Mouse (Mus musculus) liver, embryonic 15.5 days (tissue): ENCODE measurements around the gene Prdm9. TPM values are rescaled to one million over a fixed set of nuclear protein-coding genes. Genes with fewer than 3 reads are reported as not detected.
"Not testable (repeated sequence)": the region's sequence is repeated elsewhere in the genome, so short reads cannot be mapped to it uniquely, and the experiment has no call there.

ENCODE experiments used
- ATAC-seq: fragments of 200-750 bp; cut with Nextera tagmentation; 2 replicates; pipeline ENCODE4 v1.8.0; 2017; ENCODE audit warnings: moderate number of reproducible peaks, mild to moderate bottlenecking, moderate library complexity; ENCODE audit not compliant: insufficient read depth
- H3K27ac ChIP-seq: fragments of 300-500 bp; sonication (generic); replicated peaks from 2 replicates; pipeline ENCODE4 v1.5.1; 2015; ENCODE audit warnings: mild to moderate bottlenecking, inconsistent platforms
- H3K27me3 ChIP-seq: fragments of 300-500 bp; sonication (generic); 2 replicates; pipeline ENCODE4 v1.6.1; 2015; ENCODE audit warnings: mild to moderate bottlenecking, inconsistent platforms
- H3K36me3 ChIP-seq: fragments of 300-500 bp; sonication (generic); replicated peaks from 2 replicates; pipeline ENCODE4 v1.6.1; 2015; ENCODE audit warnings: moderate library complexity, mild to moderate bottlenecking, inconsistent platforms
- H3K4me1 ChIP-seq: fragments of 300-500 bp; sonication (generic); replicated peaks from 2 replicates; pipeline ENCODE4 v1.6.1; 2015; ENCODE audit warnings: inconsistent platforms
- H3K4me2 ChIP-seq: fragments of 300-500 bp; sonication (generic); 2 replicates; pipeline ENCODE4 v1.6.1; 2015; ENCODE audit warnings: moderate library complexity, mild to moderate bottlenecking, inconsistent platforms
- H3K4me3 ChIP-seq: fragments of 300-500 bp; sonication (generic); replicated peaks from 2 replicates; pipeline ENCODE4 v1.5.1; 2015; ENCODE audit warnings: mild to moderate bottlenecking, inconsistent platforms
- H3K9ac ChIP-seq: fragments of 300-500 bp; sonication (generic); 2 replicates; pipeline ENCODE4 v1.6.1; 2015; ENCODE audit warnings: moderate library complexity, mild to moderate bottlenecking, inconsistent platforms
- H3K9me3 ChIP-seq: fragments of 300-500 bp; sonication (generic); replicated peaks from 2 replicates; pipeline ENCODE4 v1.6.1; 2016; ENCODE audit warnings: inconsistent platforms
- WGBS: fragments of 180-500 bp; shearing (Covaris S2); methylation state at CpG from one replicate; pipeline ENCODE4 v1.1.7; 2015; ENCODE audit warnings: mixed read lengths; ENCODE audit not compliant: insufficient replicate concordance; 5-methylcytosine and 5-hydroxymethylcytosine counted together
- polyA plus RNA-seq: library from polyadenylated mRNA; unstranded; fragments of >200 nt; fragmentation: Nextera tagmentation; extraction: Ambion mirVana; gene quantifications from 2 replicates; pipeline ENCODE4 v1.2.1, GENCODE M21; 2015

Gene Prdm9
- polyA plus RNA-seq, 1 experiment from 2014 or later, result 0.46 TPM

DNA sequence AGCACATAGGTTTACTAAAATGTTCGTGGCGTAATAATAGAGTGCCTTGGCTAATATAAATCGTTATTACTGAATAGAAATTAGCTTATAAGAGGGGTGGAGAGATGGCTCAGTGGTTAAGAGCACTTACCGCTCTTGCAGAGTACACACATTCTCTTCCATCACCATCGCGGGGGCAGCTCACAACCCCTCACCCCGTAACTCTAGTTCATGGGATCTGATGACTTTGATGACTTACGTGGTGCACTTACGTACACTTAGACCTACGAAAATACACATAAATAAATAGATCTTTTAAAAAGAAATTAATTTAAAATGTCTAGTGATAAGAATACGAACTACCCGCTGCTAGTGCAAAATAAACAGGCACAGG, 760 bp upstream of the Prdm9 start:
- Histone ChIP-seq H3K36me3 (no peaks in the 10 kb centered on the region), H3K4me2 (peak overlapping the region; percentile 91), H3K4me3 (peak overlapping the region; percentile 68), H3K9me3 (no peaks in the 10 kb centered on the region), H3K4me1 (peaks cover 13% of the 10 kb centered on the region), H3K27ac (no peak overlapping the region), H3K9ac (no peak overlapping the region), H3K27me3 (peaks cover 15% of the 10 kb centered on the region)
- ATAC-seq, result no peak
- 43% methylated on average over 12 of the region's 12 CpGs for WGBS

GRCm38 (mm10) chr17:15559946-15560345, 4.2 kb downstream of the Prdm9 start:
- Histone ChIP-seq H3K36me3 (no peaks in the 10 kb centered on the region), H3K9ac (no peak overlapping the region), H3K27me3 (peaks cover 15% of the 10 kb centered on the region), H3K9me3 (no peaks in the 10 kb centered on the region), H3K4me1 (peaks cover 12% of the 10 kb centered on the region), H3K4me3 (no peak overlapping the region), H3K27ac (no peak overlapping the region), H3K4me2 (no peak overlapping the region)
- ATAC-seq, result no peak
- WGBS, result 68% methylated on average over 2 of the region's 2 CpGs

DNA sequence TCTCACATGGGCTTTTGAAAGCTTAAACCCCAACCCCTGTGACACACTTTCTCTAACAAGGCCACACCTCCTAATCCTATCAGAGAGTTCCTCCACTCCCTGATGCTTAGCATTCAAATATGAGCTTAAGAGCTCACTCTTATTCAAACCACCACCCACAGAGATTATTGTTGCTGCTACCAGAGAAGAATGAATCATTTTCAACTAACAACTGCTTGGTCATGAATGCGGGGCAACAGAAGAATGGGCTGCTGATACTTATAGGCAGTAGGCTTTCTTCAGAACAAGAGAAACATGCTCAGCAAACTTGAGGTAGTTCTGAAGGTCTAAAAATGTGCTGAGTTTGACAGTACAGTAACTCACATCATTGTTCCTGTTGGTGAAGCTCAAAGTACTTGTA, 14.4 kb downstream of the Prdm9 start:
- no peaks in the 10 kb centered on the region for H3K36me3 ChIP-seq
- H3K9me3 ChIP-seq, result no peaks in the 10 kb centered on the region
- H3K9ac ChIP-seq, result no peak overlapping the region
- no peak for ATAC-seq
- H3K27ac ChIP-seq, result no peak overlapping the region
- H3K27me3 ChIP-seq, result no peaks in the 10 kb centered on the region
- WGBS, result 47% methylated on average over 1 of the region's 1 CpGs
- no peak overlapping the region for H3K4me3 ChIP-seq
- no peak overlapping the region for H3K4me2 ChIP-seq
- no peaks in the 10 kb centered on the region for H3K4me1 ChIP-seq

GRCm38 (mm10) chr17:15546440-15546839, 17.7 kb downstream of the Prdm9 start:
- Histone ChIP-seq H3K4me2 (no peak overlapping the region), H3K4me3 (no peak overlapping the region), H3K4me1 (no peaks in the 10 kb centered on the region), H3K27me3 (no peaks in the 10 kb centered on the region), H3K9ac (no peak overlapping the region), H3K9me3 (no peaks in the 10 kb centered on the region), H3K27ac (no peak overlapping the region), H3K36me3 (no peaks in the 10 kb centered on the region)
- no peak for ATAC-seq
- 51% methylated on average over 4 of the region's 4 CpGs for WGBS

GRCm38 (mm10) chr17:15543868-15544267, 20.3 kb downstream of the Prdm9 start:
- not testable (repeated sequence) for H3K4me1 ChIP-seq, H3K4me3 ChIP-seq, H3K36me3 ChIP-seq, H3K9me3 ChIP-seq, H3K27ac ChIP-seq, H3K9ac ChIP-seq, H3K4me2 ChIP-seq, ATAC-seq, H3K27me3 ChIP-seq
- 60% methylated on average over 4 of the region's 4 CpGs for WGBS

GRCm38 (mm10) chr17:15540309-15540708, 23.8 kb downstream of the Prdm9 start:
- H3K27ac ChIP-seq, result no peak overlapping the region

DNA sequence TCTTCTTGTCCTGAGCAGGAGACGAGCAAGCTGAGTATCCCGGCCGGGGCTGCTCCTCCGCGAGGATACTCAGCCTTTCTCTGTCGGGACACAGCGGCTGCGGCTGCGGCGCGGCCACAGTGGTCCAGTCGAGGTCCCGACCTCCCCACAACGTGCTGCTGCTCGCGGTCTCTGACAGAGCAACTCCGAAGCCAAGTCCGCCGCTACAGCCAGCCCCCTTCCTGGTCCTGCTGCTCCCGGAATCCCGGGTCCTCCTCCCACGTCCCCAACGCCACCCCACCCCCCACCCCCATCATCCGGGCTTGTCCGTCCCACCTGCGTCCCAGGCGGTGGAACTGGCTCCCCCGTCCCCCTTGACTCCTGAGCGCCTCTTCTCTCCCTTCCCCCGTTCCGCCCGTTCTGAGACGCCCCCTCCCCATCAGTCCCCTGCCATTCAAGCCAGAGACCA, 27.7 kb downstream of the Prdm9 start:
- Histone ChIP-seq H3K4me2 (peak overlapping the region; percentile 64), H3K27ac (no peak overlapping the region), H3K27me3 (peaks cover 46% of the 10 kb centered on the region), H3K36me3 (no peaks in the 10 kb centered on the region), H3K4me1 (0 out of 2 replicates have a peak, but pooled peaks cover 7% of the 10 kb centered on the region), H3K4me3 (peak overlapping the region; percentile 35), H3K9me3 (no peaks in the 10 kb centered on the region), H3K9ac (no peak overlapping the region)
- ATAC-seq, result no peak
- WGBS, result 2% methylated on average over 33 of the region's 33 CpGs

More at GRCm38 (mm10) chr17:15540309-15540708, 23.8 kb downstream of the Prdm9 start:
- Histone ChIP-seq H3K4me3 (no peak overlapping the region), H3K4me2 (no peak overlapping the region), H3K4me1 (0 out of 2 replicates have a peak, but pooled peaks cover 7% of the 10 kb centered on the region), H3K9ac (no peak overlapping the region), H3K9me3 (no peaks in the 10 kb centered on the region), H3K36me3 (no peaks in the 10 kb centered on the region), H3K27me3 (peaks cover 39% of the 10 kb centered on the region)
- ATAC-seq, result no peak
- 44% methylated on average over 4 of the region's 4 CpGs for WGBS

GRCm38 (mm10) chr17:15535943-15536342, 28.2 kb downstream of the Prdm9 start:
- peak overlapping the region; percentile 35 for H3K4me3 ChIP-seq
- no peak overlapping the region for H3K27ac ChIP-seq
- H3K9ac ChIP-seq, result no peak overlapping the region
- no peak for ATAC-seq
- peaks cover 46% of the 10 kb centered on the region for H3K27me3 ChIP-seq
- H3K9me3 ChIP-seq, result no peaks in the 10 kb centered on the region
- H3K4me2 ChIP-seq, result peak overlapping the region; percentile 64
- 10% methylated on average over 8 of the region's 8 CpGs for WGBS
- H3K4me1 ChIP-seq, result 0 out of 2 replicates have a peak, but pooled peaks cover 7% of the 10 kb centered on the region
- H3K36me3 ChIP-seq, result no peaks in the 10 kb centered on the region

- Histone ChIP-seq H3K27ac (no peak overlapping the region), H3K36me3 (no peaks in the 10 kb centered on the region), H3K9me3 (no peaks in the 10 kb centered on the region), H3K9ac (no peak overlapping the region), H3K4me3 (no peak overlapping the region), H3K27me3 (peaks cover 43% of the 10 kb centered on the region), H3K4me1 (0 out of 2 replicates have a peak, but pooled peaks cover 7% of the 10 kb centered on the region), H3K4me2 (no peak overlapping the region; the same call in 1 of the 2 replicates)
- WGBS, result 56% methylated on average over 11 of the region's 11 CpGs
- ATAC-seq, result no peak
Measured at GRCm38 (mm10) chr17:15535162-15535800, 28.9 kb downstream of the Prdm9 start.

DNA sequence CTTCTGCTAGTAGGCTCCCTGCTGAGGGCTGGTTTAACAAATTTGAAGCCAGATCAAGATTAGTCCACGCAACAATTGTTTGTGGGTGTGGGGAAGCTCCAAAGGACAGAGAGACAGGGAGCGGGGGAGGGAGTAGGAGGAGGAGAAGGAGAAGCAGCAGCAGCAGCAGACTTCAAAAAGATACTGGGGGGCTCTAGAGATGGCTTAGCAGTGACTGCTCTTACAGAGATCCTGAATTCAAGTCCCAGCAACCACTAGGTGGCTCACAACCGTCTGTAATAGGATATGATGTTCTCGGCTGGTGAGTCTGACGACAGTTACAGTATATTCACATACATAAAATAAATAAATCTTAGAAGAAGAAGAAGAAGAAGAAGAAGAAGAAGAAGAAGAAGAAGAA, 34.0 kb downstream of the Prdm9 start:
- 30% methylated on average over 5 of the region's 5 CpGs for WGBS
- no peak for ATAC-seq

DNA sequence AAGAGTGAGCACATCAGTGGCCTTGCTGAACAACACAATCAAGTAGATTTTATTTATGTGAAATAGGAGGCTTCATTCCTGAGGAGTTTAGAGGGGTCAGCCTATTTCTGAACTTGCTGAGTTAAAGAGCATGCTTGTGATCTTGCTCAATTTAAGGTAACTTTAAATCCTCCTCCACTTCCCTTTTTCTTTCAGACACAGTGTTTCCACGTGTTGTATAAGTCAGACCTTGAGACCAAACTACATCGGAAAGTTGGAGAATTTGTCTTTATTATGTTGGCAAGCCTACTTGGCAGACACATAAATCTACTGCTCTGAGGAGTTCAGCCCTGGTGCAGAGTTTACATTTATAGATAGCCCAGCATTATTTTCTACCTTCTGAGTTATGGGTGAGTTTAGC, 35.3 kb downstream of the Prdm9 start:
- Histone ChIP-seq H3K36me3 (peaks cover 16% of the 10 kb centered on the region), H3K4me1 (peaks cover 29% of the 10 kb centered on the region), H3K4me2 (no peak overlapping the region), H3K9ac (no peak overlapping the region), H3K4me3 (no peak overlapping the region), H3K9me3 (no peaks in the 10 kb centered on the region), H3K27me3 (no peaks in the 10 kb centered on the region; the same call in 1 of the 2 replicates), H3K27ac (no peak overlapping the region)
- ATAC-seq, result no peak
- 40% methylated on average over 2 of the region's 2 CpGs for WGBS

More for the DNA sequence above, 34.0 kb downstream of the Prdm9 start:
- no peak overlapping the region for H3K4me2 ChIP-seq
- H3K36me3 ChIP-seq, result peaks cover 4% of the 10 kb centered on the region; the same call in 1 of the 2 replicates
- H3K9ac ChIP-seq, result no peak overlapping the region
- no peaks in the 10 kb centered on the region for H3K9me3 ChIP-seq
- peaks cover 29% of the 10 kb centered on the region for H3K4me1 ChIP-seq
- peaks cover 6% of the 10 kb centered on the region for H3K27me3 ChIP-seq
- H3K27ac ChIP-seq, result no peak overlapping the region
- no peak overlapping the region for H3K4me3 ChIP-seq

- WGBS, result 21% methylated on average over 3 of the region's 3 CpGs
- Histone ChIP-seq H3K27me3 (no peaks in the 10 kb centered on the region), H3K36me3 (peaks cover 24% of the 10 kb centered on the region), H3K9ac (peak overlapping the region; percentile 83), H3K4me3 (peak overlapping the region; percentile 73), H3K27ac (peak overlapping the region; percentile 87), H3K4me1 (peaks cover 29% of the 10 kb centered on the region), H3K9me3 (no peaks in the 10 kb centered on the region), H3K4me2 (peak overlapping the region; percentile 92)
- ATAC-seq, result no peak
Measured at GRCm38 (mm10) chr17:15527811-15528136, 36.4 kb downstream of the Prdm9 start.
